Mouse (Mus musculus) limb, embryonic 11.5 days (tissue): ENCODE results near the gene Zw10. TPM values are rescaled to one million over a fixed set of nuclear protein-coding genes. Genes with fewer than 3 reads are reported as not detected.

Source experiments
- ATAC-seq: fragments of 200-750 bp; cut with Nextera tagmentation; 2 replicates; pipeline ENCODE4 v1.8.0; 2017; ENCODE audit warnings: low read depth; ENCODE audit not compliant: insufficient number of reproducible peaks, low FRiP score, low TSS enrichment
- DNase-seq: peaks from one replicate; pipeline ENCODE4 v3.0.0-alpha.2; 2015; ENCODE audit warnings: low spot score
- H3K27ac ChIP-seq: fragments of 300-500 bp; sonication (generic); replicated peaks from 2 replicates; pipeline ENCODE4 v1.5.1; 2014; ENCODE audit warnings: low read depth, mild to moderate bottlenecking, low read length
- H3K27me3 ChIP-seq: fragments of 300-500 bp; sonication (generic); 2 replicates; pipeline ENCODE4 v1.6.1; 2014; ENCODE audit warnings: mild to moderate bottlenecking, low read length, mixed read lengths; ENCODE audit not compliant: control insufficient read depth, insufficient read depth
- H3K36me3 ChIP-seq: fragments of 300-500 bp; sonication (generic); 2 replicates; pipeline ENCODE4 v1.6.1; 2014; ENCODE audit warnings: mild to moderate bottlenecking, low read length, moderate library complexity, mixed read lengths; ENCODE audit not compliant: control insufficient read depth, insufficient read depth
- H3K4me1 ChIP-seq: fragments of 300-500 bp; sonication (generic); 2 replicates; pipeline ENCODE4 v1.6.1; 2014; ENCODE audit warnings: low read length, mixed read lengths; ENCODE audit not compliant: control insufficient read depth, insufficient read depth
- H3K4me2 ChIP-seq: fragments of 300-500 bp; sonication (generic); 2 replicates; pipeline ENCODE4 v1.6.1; 2014; ENCODE audit warnings: low read depth, mild to moderate bottlenecking, moderate library complexity; ENCODE audit not compliant: severe bottlenecking
- H3K4me3 ChIP-seq: fragments of 300-500 bp; sonication (generic); 2 replicates; pipeline ENCODE4 v1.5.1; 2014; ENCODE audit warnings: low read depth, low read length
- H3K9ac ChIP-seq: fragments of 300-500 bp; sonication (generic); 2 replicates; pipeline ENCODE4 v1.6.1; 2014; ENCODE audit warnings: mild to moderate bottlenecking, low read length
- H3K9me3 ChIP-seq: fragments of 300-500 bp; sonication (generic); 2 replicates; pipeline ENCODE4 v1.6.1; 2016; ENCODE audit warnings: low read length; ENCODE audit not compliant: control insufficient read depth
- WGBS: fragments of 180-500 bp; shearing (Covaris S2); extraction: QIAGEN DNeasy Blood & Tissue Kit; methylation state at CpG from one replicate; pipeline ENCODE4 v1.1.7; 2014; 5-methylcytosine and 5-hydroxymethylcytosine counted together
- polyA plus RNA-seq: library from polyadenylated mRNA; unstranded; fragments of >200 nt; fragmentation: Nextera tagmentation; extraction: Ambion mirVana; gene quantifications from 2 replicates; pipeline ENCODE4 v1.2.1, GENCODE M21; 2014

Zw10 gene
- polyA plus RNA-seq, 1 experiment from 2014 or later = 60.2 TPM

DNA sequence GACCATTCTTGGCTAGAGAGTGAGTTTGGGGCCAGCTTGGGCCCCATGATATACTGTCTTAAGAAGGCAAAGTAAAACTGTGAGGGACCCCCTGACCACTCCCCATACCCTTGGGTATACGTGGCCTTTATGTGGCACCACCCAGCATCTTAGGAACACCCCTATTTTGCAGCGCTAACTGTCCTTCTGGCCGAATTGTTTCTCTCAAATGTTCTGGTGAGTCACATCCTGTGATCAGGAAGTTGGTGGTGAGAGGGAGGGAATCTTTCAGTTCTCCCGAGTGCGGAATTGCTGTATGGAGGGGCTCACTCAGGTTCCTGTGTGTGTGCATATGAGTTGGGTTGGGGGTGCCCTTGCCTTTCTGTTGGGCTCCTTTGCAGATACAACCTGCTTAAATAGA is 55.9 kb downstream of the Zw10 start:
- Histone ChIP-seq H3K27me3 (no peaks in the 10 kb centered on the region), H3K27ac (no peak overlapping the region), H3K4me1 (no peaks in the 10 kb centered on the region), H3K9ac (no peak overlapping the region), H3K4me2 (no peak overlapping the region), H3K4me3 (no peak overlapping the region), H3K36me3 (no peaks in the 10 kb centered on the region), H3K9me3 (no peaks in the 10 kb centered on the region)
- DNase-seq = no peak
- WGBS = 84% methylated on average over 5 of the region's 5 CpGs
- no peak for ATAC-seq

GRCm38 (mm10) chr9:49118271-49118825 is 62.9 kb downstream of the Zw10 start:
- Histone ChIP-seq H3K27me3 (no peaks in the 10 kb centered on the region), H3K9me3 (no peaks in the 10 kb centered on the region), H3K4me2 (no peak overlapping the region), H3K36me3 (no peaks in the 10 kb centered on the region), H3K4me1 (no peaks in the 10 kb centered on the region), H3K4me3 (no peak overlapping the region), H3K27ac (no peak overlapping the region), H3K9ac (no peak overlapping the region)
- WGBS = 49% methylated on average over 3 of the region's 3 CpGs
- DNase-seq (no peak), ATAC-seq (no peak)

DNA sequence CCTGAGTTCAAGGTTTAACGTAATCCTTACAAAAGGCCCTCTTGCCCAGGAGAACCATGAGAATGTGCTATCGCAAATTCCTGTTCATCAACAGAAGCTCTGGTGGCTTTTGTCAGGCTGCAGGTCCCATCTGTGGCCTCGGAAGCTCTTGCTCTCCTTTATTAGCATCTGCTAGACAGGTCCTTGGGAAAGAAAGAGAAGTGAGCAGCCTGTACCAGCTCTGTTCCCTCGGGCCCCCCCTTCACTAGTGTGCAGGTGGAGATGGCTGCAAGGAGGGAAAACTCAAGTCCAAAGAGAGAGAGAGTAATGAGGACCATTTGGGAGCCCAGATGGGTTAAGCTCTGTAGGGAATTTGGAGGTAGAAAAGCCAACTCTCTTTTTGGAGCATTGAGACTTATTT is 64.3 kb downstream of the Zw10 start:
- WGBS = 81% methylated on average over 4 of the region's 4 CpGs
- H3K4me2 ChIP-seq = no peak overlapping the region
- H3K4me3 ChIP-seq = no peak overlapping the region
- H3K9ac ChIP-seq = no peak overlapping the region
- ATAC-seq = no peak
- no peaks in the 10 kb centered on the region for H3K27me3 ChIP-seq
- no peaks in the 10 kb centered on the region for H3K36me3 ChIP-seq
- no peaks in the 10 kb centered on the region for H3K9me3 ChIP-seq
- H3K4me1 ChIP-seq = no peaks in the 10 kb centered on the region
- H3K27ac ChIP-seq = no peak overlapping the region
- DNase-seq = no peak

DNA sequence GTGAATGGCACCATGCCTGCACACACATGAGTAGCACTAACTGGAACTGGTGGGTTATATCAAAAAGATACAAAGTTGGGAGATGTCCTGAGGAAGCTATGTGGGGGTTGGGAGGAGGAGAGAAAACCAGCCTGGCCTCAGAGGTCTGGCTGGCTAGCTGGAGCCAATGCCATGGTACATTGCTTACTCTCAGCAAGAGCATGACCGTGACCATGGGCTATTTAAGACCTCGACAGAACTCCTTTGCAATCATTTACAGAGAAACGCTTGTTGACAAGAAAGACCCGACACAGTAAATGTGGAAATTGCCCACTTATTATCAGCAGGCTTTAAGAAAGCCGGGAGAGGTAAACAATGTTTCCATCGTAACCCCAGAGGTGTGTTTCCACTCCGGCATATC is 70.3 kb downstream of the Zw10 start:
- WGBS = 74% methylated on average over 7 of the region's 7 CpGs
- no peak overlapping the region for H3K27ac ChIP-seq
- H3K9ac ChIP-seq = no peak overlapping the region
- no peak overlapping the region for H3K4me3 ChIP-seq
- ATAC-seq (no peak), DNase-seq (no peak)
- no peaks in the 10 kb centered on the region for H3K36me3 ChIP-seq
- H3K4me1 ChIP-seq = no peaks in the 10 kb centered on the region
- H3K4me2 ChIP-seq = no peak overlapping the region
- H3K27me3 ChIP-seq = no peaks in the 10 kb centered on the region
- H3K9me3 ChIP-seq = no peaks in the 10 kb centered on the region

Other genes with a start within 250 kb of the Zw10 start
- 5.9 and 7.5 TPM in 2 replicates for gene Zbtb16, start 219.4 kb upstream of the Zw10 start, polyA plus RNA-seq
- gene Htr3a, start 144.5 kb upstream of the Zw10 start, polyA plus RNA-seq = 0.19 and 0.40 TPM in 2 replicates
- gene Htr3b, start 90.6 kb upstream of the Zw10 start, polyA plus RNA-seq = 0.07 TPM in 1 of 2 replicates, not detected in the other
- 41.6 and 42.4 TPM in 2 replicates for gene Usp28, start 70.2 kb upstream of the Zw10 start, polyA plus RNA-seq
- 0.11 TPM in 1 of 2 replicates, not detected in the other for gene Tmprss5, start 25.6 kb downstream of the Zw10 start, polyA plus RNA-seq
- gene Gm4894, start 194.9 kb downstream of the Zw10 start, polyA plus RNA-seq = not detected in 2 replicates